Mouse (Mus musculus) heart, postnatal 14 days (tissue): ENCODE results near the gene Miga1. TPM values are rescaled to one million over a fixed set of nuclear protein-coding genes. Genes with fewer than 3 reads are reported as not detected.

Experiments
- DNase-seq, 2 experiments: peaks; one replicate each; pipeline ENCODE4 v3.0.0; 2021 to 2022
- intact Hi-C: fragments of 180-260 bp; cut with DNase I; formaldehyde crosslinking; loops from one replicate; pipeline ENCODE4 v1.15.1; 2025
- total RNA-seq, 2 experiments: library from RNA; stranded (reverse); gene quantifications; 2 replicates each; pipeline ENCODE4 v1.2.3; 2021

Gene Miga1
- total RNA-seq, 2 experiments from 2014 or later: 10.8 to 12.4 TPM

DNA sequence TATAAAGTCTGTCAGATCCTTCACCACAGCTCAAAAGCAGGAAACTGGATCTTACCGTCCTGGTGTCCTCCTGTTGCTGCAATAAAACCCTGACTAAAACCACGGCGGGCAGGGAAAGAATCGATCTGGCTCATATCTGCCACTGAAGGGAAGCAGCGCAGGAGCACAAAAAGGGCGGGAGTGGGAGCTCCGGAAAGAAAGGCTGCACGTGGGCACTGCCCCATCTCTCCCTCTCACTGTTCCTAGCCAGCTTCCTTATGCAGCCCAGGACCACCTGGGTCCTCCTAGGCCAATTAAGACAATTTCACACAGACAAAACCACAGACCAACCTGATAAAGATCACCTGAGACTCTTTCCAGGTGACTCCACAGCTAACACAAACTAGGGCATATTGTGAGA, 78.8 kb downstream of the Miga1 start:
- no peak for DNase-seq
- intact Hi-C loops: loop anchor here (2.0 kb wide), 1 partner anchor 47 kb away; no protein-coding TSS in a partner anchor

DNA sequence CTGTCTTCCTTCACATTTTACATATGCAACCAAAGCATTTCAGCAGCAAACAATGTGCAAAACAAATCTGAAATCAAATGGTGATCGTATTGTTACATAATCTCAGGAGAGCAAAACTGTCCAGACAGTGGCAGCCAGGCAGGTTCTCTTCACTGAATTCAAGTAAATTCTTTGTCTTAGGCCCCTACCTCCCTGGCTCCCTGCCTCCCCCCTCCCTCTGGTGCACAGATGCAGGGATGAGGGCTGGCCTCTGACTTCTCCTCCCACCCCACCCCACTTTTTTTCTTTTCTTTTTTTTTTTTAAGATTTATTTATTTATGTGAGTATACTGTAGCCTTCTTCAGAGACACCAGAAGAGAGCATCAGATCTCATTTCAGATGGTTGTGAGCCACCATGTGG, 79.8 kb downstream of the Miga1 start:
- intact Hi-C loops: loop anchor here (2.0 kb wide), 1 partner anchor 48 kb away; no protein-coding TSS in a partner anchor
- no peak for DNase-seq

DNA sequence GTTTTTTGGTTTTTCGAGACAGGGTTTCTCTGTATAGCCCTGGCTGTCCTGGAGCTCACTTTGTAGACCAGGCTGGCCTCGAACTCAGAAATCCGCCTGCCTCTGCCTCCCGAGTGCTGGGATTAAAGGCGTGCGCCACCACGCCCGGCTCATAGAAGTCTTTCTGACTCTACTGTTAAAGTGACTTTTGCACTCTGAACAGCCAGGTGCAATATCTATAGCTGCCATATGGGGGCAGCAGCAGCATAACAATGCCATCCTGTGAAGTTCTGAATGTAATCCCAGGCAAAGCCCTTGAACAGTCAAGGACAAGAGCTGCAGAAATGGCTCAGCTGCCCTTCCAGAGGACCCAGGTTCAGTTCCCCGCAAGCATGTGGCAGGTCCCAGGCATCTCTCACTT, 80.8 kb downstream of the Miga1 start:
- DNase-seq: peak; percentile 83 to 87
- intact Hi-C loops: loop anchor here (5.0 kb wide), 1 partner anchor 488 kb away; no protein-coding TSS in a partner anchor

DNA sequence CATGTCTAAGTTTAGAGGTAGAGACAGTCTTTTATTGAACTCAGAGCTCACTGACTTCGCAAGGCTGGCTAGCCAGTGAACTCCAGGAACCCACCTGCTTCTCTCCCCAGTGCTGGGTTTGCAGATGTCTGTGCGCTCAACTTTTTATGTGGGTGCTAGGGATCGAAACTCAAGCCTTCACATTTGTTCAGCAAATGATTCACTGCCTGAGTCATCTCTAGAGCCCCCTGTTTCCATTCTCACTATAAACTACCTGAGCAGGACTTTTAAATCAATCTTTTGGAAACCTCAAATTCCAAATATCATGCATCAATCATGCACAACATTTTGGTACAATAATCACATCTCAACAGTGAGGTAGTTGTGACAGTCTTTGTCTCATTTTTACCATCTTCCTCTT, 82.7 kb downstream of the Miga1 start:
- intact Hi-C loops: loop anchor here (5.0 kb wide), 1 partner anchor 490 kb away; no protein-coding TSS in a partner anchor
- DNase-seq: no peak

DNA sequence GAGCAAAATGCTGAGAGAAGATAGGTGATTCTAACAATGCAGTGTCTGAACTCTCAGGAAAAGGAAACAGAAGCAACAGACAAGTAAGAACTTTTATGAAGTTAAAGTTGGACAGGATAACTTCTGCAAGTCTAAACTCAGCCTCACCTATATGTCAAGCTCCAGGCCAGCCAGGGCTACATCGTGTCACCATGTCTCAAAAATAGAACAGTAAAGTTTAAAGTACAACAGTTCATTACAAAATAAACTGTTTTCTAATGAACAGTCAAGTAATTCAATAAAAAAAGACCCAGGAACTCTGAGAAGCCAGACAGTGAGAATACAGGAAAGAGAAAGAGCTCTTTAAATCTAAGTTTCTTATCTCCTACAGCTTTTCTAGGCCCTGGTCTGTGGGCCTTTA, 89.7 kb downstream of the Miga1 start:
- no peak for DNase-seq
- intact Hi-C loops: no loop called here

DNA sequence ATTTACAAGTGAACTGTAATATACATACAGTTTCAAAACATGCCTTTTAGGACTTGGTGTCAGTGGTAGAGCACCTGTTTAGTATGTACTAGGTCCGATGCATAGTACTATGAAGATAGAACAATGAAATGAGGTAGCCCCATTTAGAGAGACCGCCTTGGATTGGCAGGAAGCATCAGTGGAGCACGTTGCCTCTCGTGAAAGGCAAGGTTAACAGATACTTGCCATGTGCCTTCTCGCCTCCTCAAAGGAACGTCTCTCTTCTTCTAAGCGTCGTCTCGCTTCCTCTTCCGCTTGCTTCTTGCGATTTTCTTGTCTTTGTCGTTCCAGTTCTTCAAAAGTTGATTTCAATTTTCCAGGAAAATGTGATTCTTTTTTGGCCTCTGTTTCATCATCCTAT, 92.5 kb downstream of the Miga1 start:
- intact Hi-C loops: no loop called here
- DNase-seq: no peak

DNA sequence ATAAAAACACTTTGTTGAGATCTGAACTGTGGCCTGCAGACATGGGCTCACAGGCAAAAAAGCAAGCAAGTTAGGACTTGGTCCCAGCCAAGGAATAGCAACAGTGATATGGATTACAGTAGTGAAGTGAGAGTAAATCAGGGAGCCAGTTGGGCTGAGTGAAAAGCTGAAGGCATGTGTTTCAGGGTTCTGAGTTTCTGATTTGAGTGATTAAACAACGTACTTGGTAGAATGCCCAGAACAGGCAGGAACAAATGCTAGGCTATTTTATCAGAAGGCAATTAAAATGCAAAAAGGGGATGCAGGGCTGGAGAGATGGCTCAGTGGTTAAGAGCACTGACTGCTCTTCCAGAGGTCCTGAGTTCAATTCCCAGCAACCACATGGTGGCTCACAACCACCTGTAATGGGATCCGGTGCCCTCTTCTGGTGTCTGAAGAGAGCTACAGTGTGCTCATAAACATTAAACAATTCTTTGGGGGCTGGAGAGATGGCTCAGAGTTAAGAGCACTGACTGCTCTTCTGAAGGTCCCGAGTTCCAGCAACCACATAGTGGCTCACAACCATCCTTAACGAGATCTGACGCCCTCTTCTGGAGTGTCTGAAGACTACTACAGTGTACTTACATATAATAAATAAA, 94.8 kb downstream of the Miga1 start:
- DNase-seq: no peak
- intact Hi-C loops: no loop called here

DNA sequence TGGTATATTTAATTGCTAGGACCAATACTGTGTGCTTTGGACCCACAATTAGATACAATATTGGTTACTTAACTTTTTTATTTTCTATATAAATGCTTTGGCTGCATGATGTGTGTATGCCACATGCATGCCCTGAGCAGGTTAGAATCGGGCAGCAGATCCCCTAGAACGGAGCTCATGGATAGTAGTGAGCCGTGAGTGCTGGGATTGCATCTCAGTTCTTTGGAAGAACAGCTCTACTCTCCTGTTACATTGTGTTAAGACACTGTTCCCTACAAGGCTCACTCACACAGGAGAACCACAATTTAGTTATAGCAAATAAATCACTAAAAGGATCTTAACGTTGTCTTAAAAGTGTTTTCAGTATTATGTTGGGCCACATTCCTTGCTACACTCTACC, 96.9 kb downstream of the Miga1 start:
- DNase-seq: no peak
- intact Hi-C loops: no loop called here

DNA sequence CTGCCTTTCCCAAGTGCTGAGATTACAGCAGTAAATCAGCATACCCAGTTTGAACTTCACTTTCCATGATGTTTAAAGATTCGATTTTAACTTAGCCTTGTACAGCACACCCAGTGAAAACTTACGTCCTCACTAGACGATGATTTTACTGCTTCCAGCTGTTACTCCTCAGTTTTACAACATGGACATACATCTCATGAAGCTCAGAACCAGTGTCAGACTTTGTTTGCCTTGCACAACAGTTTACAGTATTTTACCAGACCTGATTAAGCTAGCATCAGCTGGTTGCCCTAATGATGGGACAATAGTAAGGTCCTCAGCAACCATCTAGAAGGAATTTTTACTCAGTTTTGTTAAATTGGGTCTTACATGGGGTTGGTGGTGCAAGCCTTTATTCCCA, 99.1 kb downstream of the Miga1 start:
- no peak for DNase-seq
- intact Hi-C loops: no loop called here

DNA sequence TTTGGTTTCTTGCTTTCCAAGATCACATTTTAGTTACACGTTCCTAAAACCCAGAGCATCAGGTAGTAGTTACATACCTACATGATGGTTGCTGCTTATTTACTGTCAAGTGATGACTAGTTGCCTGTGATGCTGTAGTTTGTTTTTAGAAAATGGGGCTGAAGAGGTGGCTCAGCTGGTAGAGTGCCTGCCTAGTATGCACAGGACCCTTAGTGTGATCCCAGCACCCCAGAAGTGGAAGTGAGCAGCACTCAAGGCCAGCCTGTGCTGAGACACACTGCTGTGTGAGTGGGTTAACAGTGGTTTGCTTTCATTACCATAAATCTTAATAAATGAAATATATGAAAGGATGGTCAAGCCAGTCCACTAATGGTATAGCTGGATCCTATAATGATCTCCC, 100.6 kb downstream of the Miga1 start:
- no peak for DNase-seq
- intact Hi-C loops: no loop called here

DNA sequence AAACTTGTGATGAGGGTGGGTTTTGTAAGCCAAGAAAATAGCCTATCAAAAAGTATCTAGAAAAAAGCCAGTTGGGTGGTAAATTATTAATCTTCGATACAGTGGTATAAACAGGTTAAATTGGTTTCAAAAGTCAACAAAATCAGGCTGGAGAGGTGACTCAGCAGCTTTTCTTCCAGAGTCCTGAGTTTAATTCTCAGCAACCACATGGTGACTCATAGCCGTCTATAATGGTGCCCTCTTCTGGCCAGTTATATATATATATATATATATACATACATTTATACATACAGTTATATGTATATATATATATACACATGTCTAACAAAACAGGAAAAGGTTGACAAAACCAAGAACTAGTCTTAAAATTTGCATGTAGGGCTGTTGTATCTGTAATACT, 101.4 kb downstream of the Miga1 start:
- intact Hi-C loops: no loop called here
- DNase-seq: no peak

DNA sequence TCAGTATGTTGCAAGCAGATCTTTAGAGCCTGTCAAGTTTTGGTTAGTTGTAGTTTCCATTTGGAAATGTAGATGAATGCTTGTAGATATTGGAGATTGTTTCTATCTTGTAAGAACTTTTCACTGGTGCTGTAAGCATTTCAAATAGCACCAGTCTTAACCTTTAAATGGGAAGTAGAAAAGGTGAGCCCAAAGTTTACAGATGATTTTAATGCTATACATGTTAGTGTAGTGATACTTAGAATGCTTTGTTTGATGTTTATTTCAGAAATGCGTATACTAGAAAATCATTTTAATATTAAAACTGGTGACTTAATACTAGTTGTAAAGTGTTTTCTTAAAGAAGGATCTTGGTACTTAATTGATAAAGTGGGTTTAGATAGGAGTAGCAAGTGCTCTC, 104.4 kb downstream of the Miga1 start:
- no peak for DNase-seq
- intact Hi-C loops: no loop called here

DNA sequence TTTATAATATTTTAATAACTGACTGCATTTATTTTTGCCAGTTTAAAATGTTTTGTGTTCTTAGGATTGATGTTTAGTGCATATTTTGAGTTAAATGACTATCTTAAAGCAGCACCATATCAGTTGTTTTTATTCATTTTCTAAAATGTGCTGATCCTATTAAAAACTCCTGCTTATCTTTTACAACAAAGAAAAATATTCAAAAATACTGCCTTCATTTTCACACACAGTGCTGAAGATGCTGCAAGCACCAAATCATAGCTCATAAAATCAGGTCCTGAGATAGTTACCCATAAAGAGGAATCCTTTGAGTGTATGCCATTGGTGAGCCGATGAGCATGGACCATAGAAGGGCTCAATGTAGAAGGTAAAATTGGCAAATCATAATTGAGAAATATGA, 105.0 kb downstream of the Miga1 start:
- no peak for DNase-seq
- intact Hi-C loops: no loop called here

DNA sequence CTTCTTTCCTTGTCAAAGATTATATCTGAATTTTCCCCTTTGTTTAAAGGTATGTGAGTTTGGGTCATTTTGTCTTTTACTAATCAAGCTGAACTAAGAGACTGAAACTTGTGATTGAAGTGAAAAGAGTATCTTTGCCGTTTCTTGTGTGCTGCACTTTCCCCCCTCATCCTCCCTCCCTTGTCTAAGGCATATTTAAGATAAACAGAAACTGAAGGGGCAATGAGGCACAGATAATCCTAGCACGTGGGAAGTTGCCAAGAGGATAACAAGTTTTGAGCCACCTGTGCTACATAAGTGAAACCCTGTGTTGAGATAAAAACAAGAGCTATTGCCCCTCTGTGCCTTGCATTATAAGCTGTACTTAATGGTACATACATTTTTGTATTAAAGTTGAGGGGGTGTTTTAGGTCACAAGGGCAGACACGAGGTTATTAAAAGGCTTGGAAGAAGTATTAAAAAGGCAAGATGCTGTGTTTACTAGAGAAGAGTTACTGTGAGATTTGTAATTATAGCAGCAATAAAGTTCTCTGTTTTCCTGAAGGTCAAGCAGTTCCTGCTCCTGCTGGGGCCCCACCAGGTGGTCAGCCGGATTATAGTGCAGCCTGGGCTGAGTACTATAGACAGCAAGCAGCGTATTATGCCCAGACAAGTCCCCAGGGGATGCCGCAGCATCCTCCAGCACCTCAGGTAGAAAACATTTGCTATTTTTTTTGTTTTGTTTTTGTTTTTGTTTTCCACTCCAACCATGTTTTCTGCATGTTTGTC, 108.7 kb downstream of the Miga1 start:
- DNase-seq: no peak

DNA sequence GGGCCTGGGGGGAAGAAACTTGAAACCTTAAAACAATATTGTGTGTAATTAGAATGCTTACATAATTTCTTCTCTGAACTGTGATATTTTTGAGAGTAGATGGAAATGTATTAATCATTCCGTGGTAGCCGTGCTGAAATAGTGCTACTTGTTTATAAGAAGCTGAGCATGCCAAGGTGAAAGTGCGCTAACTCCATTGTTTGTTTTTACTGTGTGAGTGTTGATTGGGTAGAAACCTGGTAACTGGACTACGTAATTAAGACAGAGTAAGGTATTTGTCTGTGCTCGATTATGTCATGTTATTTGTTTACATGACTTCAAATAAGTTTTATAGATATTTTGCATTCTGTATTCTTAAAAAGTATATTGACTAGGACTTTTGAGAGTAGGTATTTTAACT, 110.9 kb downstream of the Miga1 start:
- DNase-seq: no peak
- intact Hi-C loops: no loop called here

More for the DNA sequence above, 108.7 kb downstream of the Miga1 start:
- intact Hi-C loops: loop anchor here (2.0 to 5.0 kb wide), 2 partner anchors 13 to 119 kb away; no protein-coding TSS in a partner anchor

DNA sequence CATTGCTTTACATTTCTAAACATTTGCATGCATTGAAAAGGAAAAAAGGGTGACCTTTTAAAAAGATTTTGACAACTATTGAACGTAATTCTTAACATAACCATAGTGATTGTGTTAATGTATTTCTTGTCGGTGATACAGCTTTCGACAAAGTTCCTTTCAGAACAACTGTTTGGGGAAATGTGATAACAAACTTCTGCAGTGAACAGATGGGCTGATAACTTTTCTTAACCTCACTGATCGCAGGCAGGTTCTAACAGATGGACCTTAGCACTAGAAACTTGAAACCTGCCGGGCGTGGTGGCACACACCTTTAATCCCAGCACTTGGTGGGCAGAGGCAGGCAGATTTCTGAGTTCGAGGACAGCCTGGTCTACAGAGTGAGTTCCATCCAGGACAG, 111.4 kb downstream of the Miga1 start:
- intact Hi-C loops: no loop called here
- DNase-seq: no peak

DNA sequence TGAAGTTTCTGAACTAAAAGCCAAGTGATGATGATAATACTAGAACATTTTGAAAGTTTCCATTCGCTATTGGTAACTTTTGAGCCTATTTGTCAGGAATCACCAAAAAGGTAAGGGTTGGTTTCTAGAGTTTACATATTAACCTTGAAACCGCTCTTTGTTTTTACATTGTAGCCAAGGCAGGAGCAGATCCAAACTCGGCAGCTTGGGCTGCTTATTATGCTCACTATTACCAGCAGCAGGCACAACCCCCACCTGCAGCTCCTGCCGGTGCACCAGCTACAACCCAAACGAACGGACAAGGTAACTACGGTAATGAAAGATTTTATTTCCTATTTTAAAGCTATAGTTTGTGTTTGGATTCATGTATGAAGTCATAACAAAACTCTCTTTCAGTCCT, 114.3 kb downstream of the Miga1 start:
- intact Hi-C loops: no loop called here
- no peak for DNase-seq

DNA sequence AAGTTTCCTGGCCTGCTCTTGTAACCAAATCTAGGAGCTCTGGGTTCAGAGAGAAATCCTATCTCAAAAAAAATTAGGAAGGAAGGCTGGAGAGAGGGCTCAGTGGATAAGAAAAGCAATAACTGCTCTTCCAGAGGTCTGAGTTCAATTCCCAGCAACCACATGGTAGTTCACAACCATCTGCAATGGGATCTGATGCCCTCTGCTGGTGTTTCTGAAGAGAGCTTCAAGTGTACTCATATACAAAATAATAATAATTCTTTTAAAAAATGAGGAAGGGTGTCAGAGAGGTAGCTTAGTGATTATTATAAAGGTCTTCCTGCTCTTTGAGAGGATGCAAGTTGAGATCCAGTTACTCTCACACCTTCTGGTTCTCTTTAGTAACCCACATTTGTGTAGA, 115.3 kb downstream of the Miga1 start:
- DNase-seq: no peak
- intact Hi-C loops: no loop called here
